Mouse (Mus musculus) G1E (cell line): ENCODE data around the gene Myo18a. TPM values are rescaled to one million over a fixed set of nuclear protein-coding genes. Genes with fewer than 3 reads are reported as not detected.
A peak's percentile ranks its signal among the peaks of the same experiment; 100 is the strongest.

Source experiments
- ATAC-seq: 2 replicates; pipeline ENCODE4 v1.8.0; 2016; ENCODE audit warnings: mild to moderate bottlenecking; ENCODE audit not compliant: insufficient number of reproducible peaks, poor library complexity, low FRiP score, severe bottlenecking; ENCODE audit errors: extremely low read depth
- DNase-seq: peaks from one replicate; pipeline ENCODE4 v3.0.0; 2012; ENCODE audit warnings: low spot score
- H3K27me3 ChIP-seq: 2 replicates; pipeline ENCODE4 v1.6.1; 2012; ENCODE audit warnings: mild to moderate bottlenecking, low read length, inconsistent platforms; ENCODE audit not compliant: insufficient read depth
- H3K36me3 ChIP-seq: replicated peaks from 2 replicates; pipeline ENCODE3; 2012; ENCODE audit warnings: mild to moderate bottlenecking, inconsistent platforms
- H3K4me1 ChIP-seq: 2 replicates; pipeline ENCODE4 v1.6.1; 2012; ENCODE audit warnings: low read depth, low read length, inconsistent platforms, mixed read lengths; ENCODE audit not compliant: insufficient read depth
- H3K4me3 ChIP-seq: 2 replicates; pipeline ENCODE4 v1.5.1; 2012; ENCODE audit warnings: low read depth, mild to moderate bottlenecking, inconsistent platforms, low read length, moderate library complexity, mixed read lengths
- H3K9me3 ChIP-seq: replicated peaks from 2 replicates; pipeline ENCODE4 v1.6.1; 2012; ENCODE audit warnings: inconsistent platforms
- CTCF ChIP-seq: IDR thresholded peaks from 2 replicates; pipeline ENCODE4 v1.5.1; 2012; ENCODE audit warnings: low read depth, low read length, inconsistent platforms, mixed read lengths
- GATA1 ChIP-seq: IDR thresholded peaks from 2 replicates; pipeline ENCODE4 v1.6.1; 2012; ENCODE audit warnings: borderline replicate concordance, low read length, inconsistent platforms, mixed read lengths
- GATA2 ChIP-seq: IDR thresholded peaks from 2 replicates; pipeline ENCODE4 v1.6.1; 2012; ENCODE audit warnings: low read depth, low read length, inconsistent platforms, borderline replicate concordance
- POLR2AphosphoS5 ChIP-seq: IDR thresholded peaks from 2 replicates; pipeline ENCODE4 v1.6.1; 2012; ENCODE audit warnings: low read depth, low read length, inconsistent platforms; ENCODE audit not compliant: insufficient replicate concordance
- TAL1 ChIP-seq: conservative IDR thresholded peaks from 2 replicates; pipeline ENCODE4 v1.6.1; 2012; ENCODE audit warnings: low read depth, low read length, inconsistent platforms, mixed read lengths
- polyA plus RNA-seq: library from polyadenylated mRNA; stranded (reverse); fragments of >175 nt; gene quantifications from 2 replicates; pipeline ENCODE4 v1.2.3, GENCODE M21; 2012
- total RNA-seq, 2 experiments: library from RNA; stranded (forward) in 1 of 2; stranded (reverse) in 1 of 2; fragments of 200-1000 nt in 1 of 2; fragments of >200 nt in 1 of 2; fragmentation: Nextera tagmentation in 1 of 2; gene quantifications; 2 replicates each; pipeline ENCODE4 v1.2.3; 2014 to 2017

The Myo18a gene
- total and polyA plus RNA-seq, 3 experiments, result 32.7 to 59.4 (median 53.1) TPM

DNA sequence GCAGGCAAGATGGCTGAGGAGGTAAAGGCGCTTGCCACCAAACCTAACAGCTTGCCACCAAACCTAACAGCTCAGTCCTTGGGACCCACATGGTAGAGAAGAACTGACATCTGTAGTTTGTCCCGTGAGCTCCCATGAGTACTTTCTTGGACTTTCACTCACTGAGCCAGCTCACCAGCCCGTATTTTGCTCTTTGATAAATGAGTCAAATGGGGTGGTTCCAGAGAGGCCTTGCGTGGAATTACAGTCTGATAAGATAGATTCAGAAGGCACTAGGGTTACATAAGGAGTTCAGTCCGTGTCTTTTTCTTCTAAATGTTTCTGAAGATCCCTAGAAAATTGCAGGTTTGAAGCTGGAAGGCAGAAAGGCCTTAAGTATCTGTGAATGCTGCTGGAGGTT, 10.5 kb upstream of the Myo18a start:
- H3K27me3 ChIP-seq, result peaks cover 72% of the 10 kb centered on the region
- TF ChIP-seq CTCF (no peak), POLR2AphosphoS5 (no peak), GATA2 (no peak), GATA1 (no peak), TAL1 (no peak)
- H3K9me3 ChIP-seq, result no peaks in the 10 kb centered on the region
- no peak overlapping the region for H3K4me3 ChIP-seq
- H3K4me1 ChIP-seq, result no peaks in the 10 kb centered on the region
- no peak for DNase-seq
- no peaks in the 10 kb centered on the region for H3K36me3 ChIP-seq
- ATAC-seq, result no peak

GRCm38 (mm10) chr11:77753469-77753868, 9.6 kb upstream of the Myo18a start:
- no peaks in the 10 kb centered on the region for H3K9me3 ChIP-seq
- DNase-seq (no peak), ATAC-seq (no peak)
- H3K27me3 ChIP-seq, result peaks cover 73% of the 10 kb centered on the region
- H3K36me3 ChIP-seq, result no peaks in the 10 kb centered on the region
- H3K4me1 ChIP-seq, result no peaks in the 10 kb centered on the region
- H3K4me3 ChIP-seq, result no peak overlapping the region
- TF ChIP-seq TAL1 (no peak), CTCF (no peak), GATA1 (no peak), GATA2 (no peak), POLR2AphosphoS5 (no peak)

GRCm38 (mm10) chr11:77760031-77760430, 3.0 kb upstream of the Myo18a start:
- peaks cover 43% of the 10 kb centered on the region for H3K27me3 ChIP-seq
- DNase-seq, result no peak
- H3K4me3 ChIP-seq, result no peak overlapping the region
- no peaks in the 10 kb centered on the region for H3K36me3 ChIP-seq
- no peak for TF ChIP-seq TAL1
- TF ChIP-seq CTCF, result no peak
- no peak for TF ChIP-seq GATA1
- TF ChIP-seq GATA2, result no peak
- no peak for TF ChIP-seq POLR2AphosphoS5
- no peak for ATAC-seq
- peaks cover 22% of the 10 kb centered on the region for H3K4me1 ChIP-seq
- H3K9me3 ChIP-seq, result no peaks in the 10 kb centered on the region

- TF ChIP-seq TAL1, result no peak
- TF ChIP-seq GATA2, result no peak
- TF ChIP-seq POLR2AphosphoS5, result no peak
- no peak for TF ChIP-seq CTCF
- TF ChIP-seq GATA1, result no peak
- Histone ChIP-seq H3K36me3 (no peaks in the 10 kb centered on the region), H3K4me1 (peaks cover 53% of the 10 kb centered on the region), H3K9me3 (no peaks in the 10 kb centered on the region), H3K4me3 (peak overlapping the region; percentile 83), H3K27me3 (peaks cover 25% of the 10 kb centered on the region)
- ATAC-seq (0 out of 2 replicates have a peak, but pooled peaks have one; percentile 8), DNase-seq (peak; percentile 64)
Measured at GRCm38 (mm10) chr11:77763673-77764340, 761 bp downstream of the Myo18a start.

- Histone ChIP-seq H3K4me1 (peaks cover 64% of the 10 kb centered on the region), H3K4me3 (peak overlapping the region; percentile 83; the same call in 1 of the 2 replicates), H3K9me3 (no peaks in the 10 kb centered on the region), H3K27me3 (peaks cover 18% of the 10 kb centered on the region), H3K36me3 (no peaks in the 10 kb centered on the region)
- ATAC-seq (no peak), DNase-seq (no peak)
- no peak for TF ChIP-seq POLR2AphosphoS5
- no peak for TF ChIP-seq TAL1
- no peak for TF ChIP-seq GATA1
- TF ChIP-seq GATA2, result no peak
- TF ChIP-seq CTCF, result no peak
Measured at GRCm38 (mm10) chr11:77764694-77765458, 1.8 kb downstream of the Myo18a start.

DNA sequence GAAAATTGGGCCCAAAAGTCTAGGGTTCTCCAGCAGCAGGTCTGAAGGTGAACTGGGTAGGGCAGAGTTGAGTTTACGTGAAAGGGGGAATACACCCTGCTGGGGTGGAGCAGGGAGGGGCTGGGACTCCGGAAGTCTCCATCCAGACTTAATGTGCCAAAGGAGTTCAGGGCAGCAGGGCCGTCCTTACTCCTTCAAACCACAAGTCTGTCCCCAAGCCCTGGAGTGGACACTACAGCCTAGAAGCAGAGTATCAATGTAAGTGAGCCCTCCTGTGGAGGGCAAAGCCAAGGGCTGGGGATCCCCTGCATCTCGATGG, 2.4 kb downstream of the Myo18a start:
- peaks cover 2% of the 10 kb centered on the region for H3K36me3 ChIP-seq
- peaks cover 69% of the 10 kb centered on the region for H3K4me1 ChIP-seq
- no peak for ATAC-seq
- H3K9me3 ChIP-seq, result no peaks in the 10 kb centered on the region
- TF ChIP-seq TAL1 (no peak), GATA2 (no peak), CTCF (no peak), GATA1 (no peak), POLR2AphosphoS5 (no peak)
- DNase-seq, result peak; percentile 47
- H3K27me3 ChIP-seq, result peaks cover 13% of the 10 kb centered on the region
- peak overlapping the region; percentile 62; the same call in 1 of the 2 replicates for H3K4me3 ChIP-seq
